Mouse (Mus musculus) stomach, embryonic 14.5 days (tissue): ENCODE measurements at regions not wholly inside any gene's neighbourhood (a gene's known extent, or its start where the extent isn't known, plus 50 kb on each side); places are given as distances from the start of the nearest gene placed in this dataset.

Experiments
- ATAC-seq: fragments of 200-750 bp; cut with Nextera tagmentation; 2 replicates; pipeline ENCODE4 v1.8.0; 2017; ENCODE audit warnings: low read depth, moderate TSS enrichment; ENCODE audit not compliant: insufficient number of reproducible peaks, insufficient read depth, low FRiP score
- H3K27ac ChIP-seq: fragments of 300-500 bp; sonication (generic); 2 replicates; pipeline ENCODE4 v1.5.1; 2014; ENCODE audit warnings: mild to moderate bottlenecking, low read length, moderate library complexity, mixed read lengths
- H3K27me3 ChIP-seq: fragments of 300-500 bp; sonication (generic); 2 replicates; pipeline ENCODE4 v1.6.1; 2014; ENCODE audit warnings: low read length, control low read depth, mixed read lengths; ENCODE audit not compliant: control insufficient read depth, insufficient read depth
- H3K36me3 ChIP-seq: fragments of 300-500 bp; sonication (generic); 2 replicates; pipeline ENCODE4 v1.6.1; 2014; ENCODE audit warnings: mild to moderate bottlenecking, control low read depth, low read length, moderate library complexity, mixed read lengths; ENCODE audit not compliant: control insufficient read depth, insufficient read depth
- H3K4me1 ChIP-seq: fragments of 300-500 bp; sonication (generic); 2 replicates; pipeline ENCODE4 v1.6.1; 2014; ENCODE audit warnings: low read length, control low read depth, mixed read lengths; ENCODE audit not compliant: control insufficient read depth, insufficient read depth
- H3K4me2 ChIP-seq: fragments of 300-500 bp; sonication (generic); replicated peaks from 2 replicates; pipeline ENCODE4 v1.6.1; 2014; ENCODE audit warnings: low read depth, low read length, control low read depth
- H3K4me3 ChIP-seq: fragments of 300-500 bp; sonication (generic); 2 replicates; pipeline ENCODE4 v1.5.1; 2014; ENCODE audit warnings: low read depth, low read length, control low read depth
- H3K9ac ChIP-seq: fragments of 300-500 bp; sonication (generic); replicated peaks from 2 replicates; pipeline ENCODE4 v1.6.1; 2014; ENCODE audit warnings: low read depth, mild to moderate bottlenecking, control low read depth, low read length, moderate library complexity, mixed read lengths
- H3K9me3 ChIP-seq: fragments of 300-500 bp; sonication (generic); 2 replicates; pipeline ENCODE4 v1.6.1; 2016; ENCODE audit warnings: low read depth, low read length, control low read depth; ENCODE audit not compliant: control insufficient read depth
- WGBS: fragments of 180-500 bp; shearing (Covaris S2); extraction: QIAGEN DNeasy Blood & Tissue Kit; methylation state at CpG from one replicate; pipeline ENCODE4 v1.1.7; 2014; 5-methylcytosine and 5-hydroxymethylcytosine counted together

GRCm38 (mm10) chr9:120737956-120738355 is 166.7 kb downstream of the Rpl14 start:
- no peaks in the 10 kb centered on the region for H3K27me3 ChIP-seq
- no peaks in the 10 kb centered on the region for H3K36me3 ChIP-seq
- H3K4me3 ChIP-seq, result no peak overlapping the region
- H3K4me1 ChIP-seq, result peaks cover 30% of the 10 kb centered on the region
- H3K27ac ChIP-seq, result no peak overlapping the region
- no peak overlapping the region for H3K9ac ChIP-seq
- H3K4me2 ChIP-seq, result no peak overlapping the region
- ATAC-seq, result peak; percentile 42; the same call in 1 of the 2 replicates
- WGBS, result 39% methylated on average over 1 of the region's 1 CpGs
- no peaks in the 10 kb centered on the region for H3K9me3 ChIP-seq

GRCm38 (mm10) chr9:120739199-120739952 is 168.1 kb downstream of the Rpl14 start:
- 49% methylated on average over 14 of the region's 14 CpGs for whole genome bisulfite sequencing
- Histone ChIP-seq H3K27me3 (no peaks in the 10 kb centered on the region), H3K27ac (peak overlapping the region; percentile 86)

GRCm38 (mm10) chr9:120739953-120740524 is 168.8 kb downstream of the Rpl14 start:
- Histone ChIP-seq H3K9me3 (no peaks in the 10 kb centered on the region), H3K4me3 (no peak overlapping the region), H3K4me2 (no peak overlapping the region), H3K27ac (peak overlapping the region; percentile 86), H3K36me3 (no peaks in the 10 kb centered on the region), H3K27me3 (no peaks in the 10 kb centered on the region), H3K4me1 (peaks cover 15% of the 10 kb centered on the region), H3K9ac (no peak overlapping the region)
- WGBS, result 37% methylated on average over 6 of the region's 6 CpGs
- no peak for ATAC-seq

More at GRCm38 (mm10) chr9:120739199-120739952, 168.1 kb downstream of the Rpl14 start:
- Histone ChIP-seq H3K4me2 (no peak overlapping the region), H3K36me3 (no peaks in the 10 kb centered on the region), H3K9ac (no peak overlapping the region), H3K4me1 (peaks cover 19% of the 10 kb centered on the region), H3K4me3 (no peak overlapping the region), H3K9me3 (no peaks in the 10 kb centered on the region)
- peak; percentile 66; the same call in 1 of the 2 replicates for ATAC-seq

- Histone ChIP-seq H3K4me2 (no peak overlapping the region), H3K27me3 (no peaks in the 10 kb centered on the region), H3K27ac (no peak overlapping the region), H3K4me1 (peaks cover 15% of the 10 kb centered on the region), H3K9me3 (no peaks in the 10 kb centered on the region), H3K36me3 (no peaks in the 10 kb centered on the region), H3K4me3 (no peak overlapping the region), H3K9ac (no peak overlapping the region)
- ATAC-seq, result no peak
- WGBS, result 85% methylated on average over 2 of the region's 2 CpGs
These were observed 170.3 kb downstream of the Rpl14 start for GRCm38 (mm10) chr9:120741521-120741920.

DNA sequence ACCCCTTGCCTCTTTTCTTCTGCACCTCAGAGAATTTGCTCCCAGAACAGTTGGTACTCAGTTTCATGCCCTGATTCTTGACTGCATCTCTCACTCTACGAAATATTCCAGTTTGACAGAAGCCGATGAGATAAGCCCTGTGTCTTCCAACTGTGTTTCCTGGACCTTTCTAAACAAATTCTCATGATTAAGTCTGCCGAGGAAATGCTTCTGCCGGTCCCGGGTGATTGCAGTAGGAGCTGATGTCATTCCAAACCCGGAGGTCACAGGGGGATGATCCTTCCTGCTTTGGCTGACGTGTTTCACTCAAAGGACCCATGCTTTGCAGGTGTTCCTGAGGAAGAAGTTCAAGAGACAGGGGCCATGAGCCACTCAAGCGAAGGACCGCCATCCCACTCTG is 172.2 kb downstream of the Rpl14 start:
- H3K27ac ChIP-seq, result no peak overlapping the region
- ATAC-seq, result no peak

GRCm38 (mm10) chr9:120745674-120746073 is 174.4 kb downstream of the Rpl14 start:
- WGBS, result 86% methylated on average over 6 of the region's 6 CpGs
- no peak overlapping the region for H3K4me2 ChIP-seq

More for the DNA sequence above, 172.2 kb downstream of the Rpl14 start:
- no peaks in the 10 kb centered on the region for H3K27me3 ChIP-seq
- no peak overlapping the region for H3K4me2 ChIP-seq
- H3K9me3 ChIP-seq, result no peaks in the 10 kb centered on the region
- WGBS, result 75% methylated on average over 9 of the region's 9 CpGs
- no peak overlapping the region for H3K9ac ChIP-seq
- peaks cover 15% of the 10 kb centered on the region for H3K4me1 ChIP-seq
- H3K36me3 ChIP-seq, result no peaks in the 10 kb centered on the region
- H3K4me3 ChIP-seq, result no peak overlapping the region

DNA sequence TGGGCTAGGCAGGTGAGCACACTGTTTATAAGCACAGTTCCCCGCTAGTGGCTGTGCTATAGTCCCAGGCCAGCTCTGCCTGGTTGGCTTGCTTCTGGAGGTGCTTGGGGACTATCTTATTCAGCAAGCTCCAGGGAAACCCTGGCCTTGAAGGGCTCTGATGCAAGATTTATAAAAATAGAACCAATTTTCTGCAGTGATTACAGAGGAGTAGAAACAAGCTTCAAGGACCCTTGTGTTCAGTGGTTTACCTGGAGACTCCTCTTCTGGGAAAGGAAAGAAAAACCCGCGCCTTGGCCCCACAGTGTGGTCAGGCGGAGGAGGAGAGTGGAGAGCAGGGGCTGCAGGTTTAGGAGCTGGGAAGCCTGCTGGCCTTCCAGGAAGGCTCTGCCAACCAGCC is 178.2 kb upstream of the Ctnnb1 start:
- Histone ChIP-seq H3K36me3 (no peaks in the 10 kb centered on the region), H3K9ac (no peak overlapping the region), H3K27me3 (no peaks in the 10 kb centered on the region), H3K4me1 (no peaks in the 10 kb centered on the region), H3K9me3 (no peaks in the 10 kb centered on the region), H3K4me3 (no peak overlapping the region), H3K4me2 (no peak overlapping the region), H3K27ac (no peak overlapping the region)
- 81% methylated on average over 4 of the region's 4 CpGs for WGBS
- no peak for ATAC-seq

More at GRCm38 (mm10) chr9:120745674-120746073, 174.4 kb downstream of the Rpl14 start:
- no peak overlapping the region for H3K9ac ChIP-seq
- no peaks in the 10 kb centered on the region for H3K36me3 ChIP-seq
- H3K4me3 ChIP-seq, result no peak overlapping the region
- no peaks in the 10 kb centered on the region for H3K27me3 ChIP-seq
- no peaks in the 10 kb centered on the region for H3K4me1 ChIP-seq
- ATAC-seq, result no peak
- H3K27ac ChIP-seq, result no peak overlapping the region
- H3K9me3 ChIP-seq, result no peaks in the 10 kb centered on the region

- Histone ChIP-seq H3K27me3 (no peaks in the 10 kb centered on the region), H3K4me3 (no peak overlapping the region), H3K27ac (no peak overlapping the region), H3K4me2 (no peak overlapping the region), H3K4me1 (no peaks in the 10 kb centered on the region), H3K9me3 (no peaks in the 10 kb centered on the region), H3K9ac (no peak overlapping the region), H3K36me3 (no peaks in the 10 kb centered on the region)
- WGBS, result 81% methylated on average over 5 of the region's 5 CpGs
- ATAC-seq, result no peak
These were observed 177.1 kb upstream of the Ctnnb1 start for GRCm38 (mm10) chr9:120751686-120752484.
